Mouse (Mus musculus) liver, postnatal 0 days (tissue): ENCODE data around the gene Pfkfb1.

ENCODE experiments used
- CTCF ChIP-seq: sonication (generic); IDR thresholded peaks from 2 replicates; pipeline ENCODE4 v1.5.1; 2016; ENCODE audit warnings: antibody characterized with exemption, low read depth
- EP300 ChIP-seq: IDR thresholded peaks from 2 replicates; pipeline ENCODE4 v1.6.1; 2016; ENCODE audit warnings: antibody characterized with exemption, low read depth, mild to moderate bottlenecking

- TF ChIP-seq CTCF = no peak
- TF ChIP-seq EP300 = no peak
Measured at GRCm38 (mm10) chrX:150636421-150636820, 48.4 kb downstream of the Pfkfb1 start.
